Mouse (Mus musculus) kidney, adult 2 months (tissue): ENCODE results near the gene Ano6. TPM values are rescaled to one million over a fixed set of nuclear protein-coding genes. Genes with fewer than 3 reads are reported as not detected.

Experiments used
- DNase-seq: peaks from one replicate; pipeline ENCODE4 v3.0.0; 2021
- H3K27ac ChIP-seq: fragments of 200-500 bp; 2 replicates; pipeline ENCODE4 v1.5.1; 2012; ENCODE audit warnings: low read depth, low read length, control low read depth, inconsistent platforms; ENCODE audit not compliant: insufficient read depth
- H3K27me3 ChIP-seq: fragments of 200-500 bp; replicated peaks from 2 replicates; pipeline ENCODE4 v1.6.1; 2012; ENCODE audit warnings: mild to moderate bottlenecking, moderate library complexity, low read length, inconsistent platforms; ENCODE audit not compliant: control insufficient read depth, insufficient read depth
- H3K36me3 ChIP-seq: fragments of 200-500 bp; 2 replicates; pipeline ENCODE4 v1.6.1; 2012; ENCODE audit warnings: mild to moderate bottlenecking, moderate library complexity, low read length, inconsistent platforms; ENCODE audit not compliant: control insufficient read depth, insufficient read depth
- H3K4me1 ChIP-seq: fragments of 200-500 bp; 2 replicates; pipeline ENCODE4 v1.6.1; 2011; ENCODE audit warnings: low read length; ENCODE audit not compliant: control insufficient read depth, insufficient read depth
- H3K4me3 ChIP-seq: fragments of 200-500 bp; 2 replicates; pipeline ENCODE4 v1.5.1; 2011; ENCODE audit warnings: mild to moderate bottlenecking, low read depth, low read length, control low read depth; ENCODE audit not compliant: insufficient read depth
- CTCF ChIP-seq: fragments of 200-500 bp; conservative IDR thresholded peaks from 2 replicates; pipeline ENCODE4 v1.5.1; 2011; ENCODE audit warnings: low read depth, mild to moderate bottlenecking, control low read depth, low read length, moderate library complexity, mixed read lengths; ENCODE audit not compliant: insufficient read depth, insufficient read length
- POLR2A ChIP-seq: fragments of 200-500 bp; IDR thresholded peaks from one replicate; pipeline ENCODE4 v1.6.1; 2011; ENCODE audit warnings: low read depth, low read length, control low read depth
- WGBS: fragments of 180-500 bp; shearing (Covaris S2); methylation state at CpG from one replicate; pipeline ENCODE4 v1.1.7; 2018; 5-methylcytosine and 5-hydroxymethylcytosine counted together
- polyA plus RNA-seq: library from polyadenylated mRNA; depleted of rRNA; stranded (reverse); fragments of >200 nt; gene quantifications from 2 replicates; pipeline ENCODE4 v1.2.3, GENCODE M21; 2012

Gene Ano6
- polyA plus RNA-seq, 1 experiment: 40.3 TPM

GRCm38 (mm10) chr15:95793748-95794491 lies 3.3 kb downstream of the Ano6 start:
- WGBS: 81% methylated on average over 9 of the region's 9 CpGs
- Histone ChIP-seq H3K4me1 (peaks cover 9% of the 10 kb centered on the region), H3K36me3 (no peaks in the 10 kb centered on the region), H3K27me3 (no peaks in the 10 kb centered on the region), H3K4me3 (no peak overlapping the region), H3K27ac (no peak overlapping the region)
- DNase-seq: no peak
- no peak for TF ChIP-seq POLR2A
- TF ChIP-seq CTCF: no peak

DNA sequence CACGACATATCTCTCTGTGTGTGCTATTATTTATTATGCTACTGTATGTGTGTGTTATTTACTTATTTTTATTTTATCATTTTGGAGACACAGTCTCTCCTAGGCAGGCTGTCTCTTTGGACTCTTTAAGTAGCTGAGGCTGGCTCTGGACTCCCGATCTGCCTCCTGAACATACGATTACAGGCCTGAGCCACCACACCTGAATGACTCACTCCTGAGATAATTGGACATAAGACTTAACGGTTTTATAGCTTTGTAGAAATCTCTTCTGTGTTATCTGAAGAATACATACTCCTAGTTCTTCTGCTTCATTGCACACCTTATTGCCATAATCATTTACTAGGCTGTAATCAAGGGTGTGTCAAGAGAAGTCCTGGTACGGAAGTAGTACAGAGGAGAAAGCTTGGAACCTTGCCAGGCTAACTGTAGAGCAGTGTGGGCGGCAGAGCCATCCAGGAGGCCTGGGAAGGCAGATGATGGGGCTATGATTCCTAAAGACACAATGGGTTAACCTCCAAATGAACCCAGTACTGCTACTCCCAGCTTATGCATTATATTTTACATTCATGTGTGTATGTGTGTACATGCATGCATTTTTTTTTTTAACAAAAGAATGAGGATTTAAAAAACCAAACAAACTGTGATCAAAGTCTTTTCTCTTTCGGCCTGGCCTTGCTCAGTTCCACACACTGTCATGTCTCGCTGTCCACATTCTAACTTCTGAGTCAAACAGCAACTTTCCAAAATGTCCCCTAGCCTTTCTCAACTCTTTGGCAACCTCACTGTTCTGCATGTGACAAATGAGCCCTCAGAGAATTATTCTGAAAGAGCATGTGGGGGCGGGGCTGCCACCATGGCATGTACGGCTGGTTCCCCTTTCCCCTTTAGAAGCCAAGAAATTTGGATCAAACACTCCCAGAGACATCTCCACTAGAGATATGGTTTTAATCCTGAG lies 4.2 kb downstream of the Ano6 start:
- peak; percentile 55 for DNase-seq
- peaks cover 9% of the 10 kb centered on the region for H3K4me1 ChIP-seq
- H3K27ac ChIP-seq: no peak overlapping the region
- TF ChIP-seq POLR2A (no peak), CTCF (no peak)
- no peaks in the 10 kb centered on the region for H3K36me3 ChIP-seq
- no peak overlapping the region for H3K4me3 ChIP-seq
- no peaks in the 10 kb centered on the region for H3K27me3 ChIP-seq
- 38% methylated on average over 10 of the region's 10 CpGs for WGBS

DNA sequence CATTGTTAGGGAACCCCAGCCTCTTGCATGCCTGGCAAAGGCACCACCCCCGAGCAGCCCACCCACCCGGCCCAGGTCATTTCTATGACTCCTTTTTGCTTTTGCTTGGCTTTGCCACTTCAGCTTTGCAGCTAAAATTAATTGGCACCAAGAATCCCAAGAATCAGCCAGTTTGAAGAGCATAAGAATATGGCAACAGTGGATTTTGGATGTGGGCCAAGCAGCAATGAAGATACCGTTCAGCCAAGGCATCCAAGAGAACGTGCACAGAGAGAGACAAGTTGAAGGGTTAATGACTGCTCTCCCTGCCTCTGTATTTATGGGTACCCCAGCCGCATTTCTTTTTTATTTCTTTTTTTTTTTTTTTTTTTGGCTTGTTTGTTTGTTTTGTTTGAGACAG lies 5.4 kb downstream of the Ano6 start:
- no peak for DNase-seq
- TF ChIP-seq CTCF: no peak
- no peak for TF ChIP-seq POLR2A
- Histone ChIP-seq H3K36me3 (no peaks in the 10 kb centered on the region), H3K27ac (no peak overlapping the region), H3K27me3 (no peaks in the 10 kb centered on the region), H3K4me3 (no peak overlapping the region), H3K4me1 (peaks cover 9% of the 10 kb centered on the region)
- 70% methylated on average over 5 of the region's 5 CpGs for WGBS

GRCm38 (mm10) chr15:95797144-95797983 lies 6.7 kb downstream of the Ano6 start:
- TF ChIP-seq POLR2A: no peak
- TF ChIP-seq CTCF: no peak
- H3K27me3 ChIP-seq: no peaks in the 10 kb centered on the region
- H3K4me1 ChIP-seq: peaks cover 6% of the 10 kb centered on the region; the same call in 1 of the 2 replicates
- H3K36me3 ChIP-seq: no peaks in the 10 kb centered on the region
- 58% methylated on average over 9 of the region's 9 CpGs for WGBS
- H3K4me3 ChIP-seq: no peak overlapping the region
- H3K27ac ChIP-seq: no peak overlapping the region
- DNase-seq: no peak

DNA sequence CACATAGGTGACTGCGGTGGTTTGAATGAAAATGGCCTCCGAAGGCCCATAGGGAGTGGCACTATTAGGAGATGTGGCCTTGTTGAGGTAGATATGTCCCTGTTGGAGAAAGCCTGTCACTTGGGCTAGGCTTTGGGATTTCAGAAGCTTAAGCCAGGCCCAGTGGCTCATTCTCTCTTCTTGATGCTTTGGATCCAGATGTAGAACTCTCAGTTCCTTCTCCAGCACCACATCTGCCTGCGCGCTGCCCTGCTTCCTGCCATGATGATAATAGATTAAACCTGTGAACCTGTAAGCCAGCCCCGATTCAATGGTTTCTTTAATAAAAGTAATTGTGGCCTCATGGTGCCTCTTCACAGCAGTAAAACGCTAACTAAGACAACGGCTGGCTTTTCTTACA lies 7.6 kb downstream of the Ano6 start:
- H3K4me1 ChIP-seq: peaks cover 15% of the 10 kb centered on the region
- no peak for TF ChIP-seq POLR2A
- no peak for TF ChIP-seq CTCF
- WGBS: 96% methylated on average over 7 of the region's 7 CpGs
- no peak for DNase-seq
- no peak overlapping the region for H3K4me3 ChIP-seq
- no peak overlapping the region for H3K27ac ChIP-seq
- no peaks in the 10 kb centered on the region for H3K36me3 ChIP-seq
- H3K27me3 ChIP-seq: no peaks in the 10 kb centered on the region

DNA sequence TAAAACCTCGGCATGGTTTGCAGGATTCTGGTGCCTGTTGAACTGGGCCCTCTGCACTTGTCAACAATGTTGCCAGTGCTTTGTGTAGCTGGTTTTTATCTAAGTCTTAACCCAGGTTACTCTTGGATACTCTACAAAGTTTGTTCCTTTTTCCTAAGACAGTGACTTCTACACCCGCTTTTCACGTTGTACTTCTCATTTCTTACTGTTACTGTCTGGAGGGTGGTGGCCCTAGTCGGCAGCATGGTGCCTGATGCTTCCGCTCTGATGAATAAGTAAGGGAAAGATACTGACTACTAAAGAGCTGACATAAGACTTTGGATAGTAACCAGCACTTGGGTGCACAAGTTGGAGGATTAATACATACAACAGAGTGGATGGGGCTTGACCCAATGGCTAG lies 9.0 kb downstream of the Ano6 start:
- no peak for DNase-seq
- TF ChIP-seq CTCF (no peak), POLR2A (no peak)
- Histone ChIP-seq H3K4me1 (peaks cover 25% of the 10 kb centered on the region), H3K36me3 (no peaks in the 10 kb centered on the region), H3K4me3 (no peak overlapping the region), H3K27me3 (no peaks in the 10 kb centered on the region), H3K27ac (no peak overlapping the region)
- 91% methylated on average over 5 of the region's 5 CpGs for WGBS

DNA sequence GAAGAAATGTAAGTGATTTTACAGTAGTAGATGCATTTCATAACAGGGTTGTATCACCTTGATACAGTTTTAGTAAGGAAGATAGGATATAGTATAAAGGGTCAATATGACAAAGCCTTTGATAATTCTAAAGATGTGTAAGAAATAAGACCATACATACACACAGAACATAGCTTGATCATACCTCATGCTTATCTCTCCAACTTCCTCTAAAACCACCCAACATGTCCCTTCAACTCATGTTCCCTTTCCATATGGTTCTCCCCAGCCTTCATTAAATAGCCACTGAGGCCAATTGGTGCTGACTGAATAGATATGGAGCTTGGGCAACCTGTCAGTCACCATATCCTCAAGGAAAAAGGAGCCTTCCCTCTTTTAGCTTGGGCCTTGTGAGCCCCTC lies 9.4 kb downstream of the Ano6 start:
- H3K4me1 ChIP-seq: peaks cover 26% of the 10 kb centered on the region
- no peak overlapping the region for H3K4me3 ChIP-seq
- no peak for DNase-seq
- H3K27ac ChIP-seq: no peak overlapping the region
- no peaks in the 10 kb centered on the region for H3K27me3 ChIP-seq
- no peak for TF ChIP-seq CTCF
- no peak for TF ChIP-seq POLR2A
- no peaks in the 10 kb centered on the region for H3K36me3 ChIP-seq
